Mouse (Mus musculus): Measurements from ENCODE around the gene Snap29. TPM values are rescaled to one million over a fixed set of nuclear protein-coding genes. Genes with fewer than 3 reads are reported as not detected.

Gene Snap29
- polyA plus RNA-seq, 2 experiments, result 4.3 to 4.5 TPM

DNA sequence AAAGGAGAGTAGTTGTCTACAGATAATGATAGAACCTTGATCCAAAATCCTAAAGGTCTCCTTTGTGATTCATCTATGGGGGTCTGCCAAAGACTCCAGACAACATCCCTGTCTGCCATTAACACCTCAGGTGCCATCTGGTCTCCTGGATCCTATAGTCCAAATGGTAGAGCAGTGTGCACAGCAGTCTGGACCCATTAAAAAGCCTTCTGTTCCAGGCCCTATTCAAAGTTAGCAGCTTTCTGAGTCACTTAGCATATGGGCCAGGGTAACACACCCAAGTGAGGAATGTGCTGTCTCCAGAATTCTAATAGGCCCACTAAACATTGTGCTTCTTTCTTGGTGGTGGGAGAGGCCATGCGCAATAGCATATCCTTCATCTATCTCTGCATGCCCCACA is 51.1 kb downstream of the Snap29 start:
- DNase-seq (ENCODE audit: low read depth in 3 of 3, low spot score in 3 of 3) (no peak), ATAC-seq (ENCODE audit: insufficient read depth) (no peak)
- H3K9ac ChIP-seq (replicated peaks), result no peak overlapping the region
- H3K36me3 ChIP-seq (replicated peaks; ENCODE audit: control insufficient read depth, insufficient read depth, low read depth), result peaks cover 12% of the 10 kb centered on the region
- H3K27me3 ChIP-seq (ENCODE audit: control insufficient read depth, insufficient read depth, low read length), result no peaks in the 10 kb centered on the region
- no peak overlapping the region for H3K4me2 ChIP-seq (ENCODE audit: low read depth)
- H3K9me3 ChIP-seq (ENCODE audit: control insufficient read depth, low read length), result no peaks in the 10 kb centered on the region
- TF ChIP-seq CTCF (IDR thresholded peaks at IDR 0.05; ENCODE audit: low read depth), result no peak
- no peak for TF ChIP-seq EP300 (IDR thresholded peaks at IDR 0.05; ENCODE audit: low read depth)
- no peak overlapping the region for H3K27ac ChIP-seq
- H3K4me1 ChIP-seq (replicated peaks; ENCODE audit: control insufficient read depth in 2 of 2, insufficient read depth in 2 of 2, low read length in 1 of 2), result peaks cover 24 to 26% of the 10 kb centered on the region in 2 experiments
- H3K4me3 ChIP-seq (ENCODE audit: insufficient read depth in 1 of 2, low read depth in 2 of 2, low read length in 2 of 2), result no peak overlapping the region
- WGBS (ENCODE audit: insufficient replicate concordance), result 91% methylated on average over 1 of the region's 1 CpGs

- Histone ChIP-seq H3K27ac (no peak overlapping the region), H3K4me2 (ENCODE audit: low read depth) (no peak overlapping the region), H3K9me3 (ENCODE audit: control insufficient read depth, low read length) (no peaks in the 10 kb centered on the region), H3K27me3 (ENCODE audit: control insufficient read depth, insufficient read depth, low read length) (no peaks in the 10 kb centered on the region), H3K4me1 (replicated peaks; ENCODE audit: control insufficient read depth in 2 of 2, insufficient read depth in 2 of 2, low read length in 1 of 2) (peaks cover 22 to 24% of the 10 kb centered on the region in 2 experiments), H3K36me3 (replicated peaks; ENCODE audit: control insufficient read depth, insufficient read depth, low read depth) (peaks cover 7% of the 10 kb centered on the region), H3K4me3 (ENCODE audit: insufficient read depth in 1 of 2, low read depth in 2 of 2, low read length in 2 of 2) (no peak overlapping the region), H3K9ac (replicated peaks) (no peak overlapping the region)
- DNase-seq (ENCODE audit: low read depth in 3 of 3, low spot score in 3 of 3) (peak in 1 of 3 experiments; percentile 35), ATAC-seq (ENCODE audit: insufficient read depth) (0 out of 2 replicates have a peak, but pooled peaks have one; percentile 43)
- TF ChIP-seq CTCF (IDR thresholded peaks at IDR 0.05; ENCODE audit: low read depth), result peak; percentile 71
- no peak for TF ChIP-seq EP300 (IDR thresholded peaks at IDR 0.05; ENCODE audit: low read depth)
- WGBS (ENCODE audit: insufficient replicate concordance), result 61% methylated on average over 4 of the region's 4 CpGs
Observed at GRCm38 (mm10) chr16:17460254-17460653, 54.5 kb downstream of the Snap29 start.

DNA sequence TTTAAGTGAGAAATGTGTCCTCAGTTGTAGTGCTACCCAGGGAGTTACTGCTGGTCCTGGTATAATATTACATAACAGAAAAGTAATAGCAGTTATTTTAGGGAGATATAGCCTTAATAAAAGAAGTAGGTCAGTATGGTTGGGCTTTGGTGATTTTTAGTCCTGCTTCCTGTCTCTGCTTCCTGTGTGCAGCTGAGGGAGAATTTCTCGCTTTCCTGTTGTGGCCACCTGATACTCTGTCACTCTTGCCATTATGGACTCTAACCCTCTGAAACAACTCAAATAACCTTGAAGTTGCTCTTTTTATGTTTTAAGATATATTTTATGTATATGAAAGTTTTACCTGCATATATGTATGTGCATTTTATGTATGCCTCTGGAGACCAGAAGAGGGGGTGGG is 55.8 kb downstream of the Snap29 start:
- 60% methylated on average over 1 of the region's 1 CpGs for WGBS (ENCODE audit: insufficient replicate concordance)
- Histone ChIP-seq H3K27ac (no peak overlapping the region), H3K36me3 (replicated peaks; ENCODE audit: control insufficient read depth, insufficient read depth, low read depth) (peaks cover 5% of the 10 kb centered on the region)

GRCm38 (mm10) chr16:17463184-17463583 is 57.4 kb downstream of the Snap29 start:
- H3K4me2 ChIP-seq (ENCODE audit: low read depth), result no peak overlapping the region
- no peaks in the 10 kb centered on the region for H3K9me3 ChIP-seq (ENCODE audit: control insufficient read depth, low read length)
- DNase-seq (ENCODE audit: low read depth in 3 of 3, low spot score in 3 of 3) (no peak), ATAC-seq (ENCODE audit: insufficient read depth) (no peak)
- no peak overlapping the region for H3K9ac ChIP-seq (replicated peaks)
- no peaks in the 10 kb centered on the region for H3K27me3 ChIP-seq (ENCODE audit: control insufficient read depth, insufficient read depth, low read length)
- TF ChIP-seq CTCF (IDR thresholded peaks at IDR 0.05; ENCODE audit: low read depth) (no peak), EP300 (IDR thresholded peaks at IDR 0.05; ENCODE audit: low read depth) (no peak)
- no peak overlapping the region for H3K27ac ChIP-seq
- peaks cover 19% of the 10 kb centered on the region in 2 experiments for H3K4me1 ChIP-seq (replicated peaks; ENCODE audit: control insufficient read depth in 2 of 2, insufficient read depth in 2 of 2, low read length in 1 of 2)
- H3K36me3 ChIP-seq (replicated peaks; ENCODE audit: control insufficient read depth, insufficient read depth, low read depth), result peaks cover 4% of the 10 kb centered on the region
- WGBS (ENCODE audit: insufficient replicate concordance), result 85% methylated on average over 2 of the region's 2 CpGs
- H3K4me3 ChIP-seq (ENCODE audit: insufficient read depth in 1 of 2, low read depth in 2 of 2, low read length in 2 of 2), result no peak overlapping the region

More for the DNA sequence above, 55.8 kb downstream of the Snap29 start:
- ATAC-seq (ENCODE audit: insufficient read depth) (no peak), DNase-seq (ENCODE audit: low read depth in 3 of 3, low spot score in 3 of 3) (no peak)
- H3K4me1 ChIP-seq (replicated peaks; ENCODE audit: control insufficient read depth in 2 of 2, insufficient read depth in 2 of 2, low read length in 1 of 2), result peaks cover 19 to 20% of the 10 kb centered on the region in 2 experiments
- peak overlapping the region; percentile 3; the same call in 1 of the 2 replicates for H3K4me2 ChIP-seq (ENCODE audit: low read depth)
- no peak overlapping the region for H3K4me3 ChIP-seq (ENCODE audit: insufficient read depth in 1 of 2, low read depth in 2 of 2, low read length in 2 of 2)
- no peaks in the 10 kb centered on the region for H3K9me3 ChIP-seq (ENCODE audit: control insufficient read depth, low read length)
- H3K27me3 ChIP-seq (ENCODE audit: control insufficient read depth, insufficient read depth, low read length), result no peaks in the 10 kb centered on the region
- no peak overlapping the region for H3K9ac ChIP-seq (replicated peaks)
- no peak for TF ChIP-seq EP300 (IDR thresholded peaks at IDR 0.05; ENCODE audit: low read depth)
- TF ChIP-seq CTCF (IDR thresholded peaks at IDR 0.05; ENCODE audit: low read depth), result no peak

DNA sequence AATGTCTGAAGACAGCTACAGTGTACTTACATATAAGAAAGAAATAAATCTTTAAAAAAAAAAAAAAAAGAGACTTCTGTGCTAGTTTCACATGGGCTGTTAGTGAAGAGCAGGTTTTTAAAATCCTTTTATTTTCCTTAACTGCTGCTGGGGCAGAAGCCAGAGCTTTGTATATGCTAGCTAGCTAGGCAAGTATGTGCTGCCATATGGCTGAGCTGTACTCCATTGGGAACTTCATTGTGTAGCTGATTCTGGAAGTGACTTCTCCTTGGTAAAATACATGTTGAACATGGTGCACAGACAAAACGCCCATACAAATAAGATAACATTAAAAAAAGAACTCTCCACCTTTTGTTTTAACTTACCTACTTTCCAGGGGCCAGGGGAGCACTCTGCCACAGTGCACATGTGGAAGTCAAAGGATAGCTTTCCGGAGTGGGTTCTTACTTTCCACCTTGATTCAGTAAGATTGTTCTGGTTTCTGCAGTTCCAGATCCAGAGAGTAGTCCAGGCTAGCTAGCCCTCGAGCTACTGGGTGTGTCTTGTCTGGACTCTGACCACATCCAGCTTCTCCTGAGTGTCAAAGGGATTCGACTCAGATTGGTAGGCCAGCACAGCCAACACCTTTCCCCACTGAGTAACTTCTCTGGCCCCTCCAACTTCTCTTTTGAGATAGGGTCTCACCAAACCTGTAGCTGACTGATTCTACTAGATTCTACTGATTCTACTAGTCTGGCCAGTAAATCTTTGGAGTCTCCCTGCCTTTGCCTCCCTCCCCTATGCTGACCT is 61.3 kb downstream of the Snap29 start:
- no peak overlapping the region for H3K4me3 ChIP-seq (ENCODE audit: insufficient read depth in 1 of 2, low read depth in 2 of 2, low read length in 2 of 2)
- peaks cover 2 to 4% of the 10 kb centered on the region in 2 experiments for H3K4me1 ChIP-seq (replicated peaks; ENCODE audit: control insufficient read depth in 2 of 2, insufficient read depth in 2 of 2, low read length in 1 of 2)
- peaks cover 23% of the 10 kb centered on the region for H3K36me3 ChIP-seq (replicated peaks; ENCODE audit: control insufficient read depth, insufficient read depth, low read depth)
- H3K9ac ChIP-seq (replicated peaks), result no peak overlapping the region
- DNase-seq (ENCODE audit: low read depth in 3 of 3, low spot score in 3 of 3) (no peak), ATAC-seq (ENCODE audit: insufficient read depth) (no peak)
- no peak for TF ChIP-seq EP300 (IDR thresholded peaks at IDR 0.05; ENCODE audit: low read depth)
- no peak for TF ChIP-seq CTCF (IDR thresholded peaks at IDR 0.05; ENCODE audit: low read depth)
- no peaks in the 10 kb centered on the region for H3K27me3 ChIP-seq (ENCODE audit: control insufficient read depth, insufficient read depth, low read length)
- H3K4me2 ChIP-seq (ENCODE audit: low read depth), result no peak overlapping the region
- no peaks in the 10 kb centered on the region for H3K9me3 ChIP-seq (ENCODE audit: control insufficient read depth, low read length)
- H3K27ac ChIP-seq, result no peak overlapping the region
- WGBS (ENCODE audit: insufficient replicate concordance), result 59% methylated on average over 4 of the region's 4 CpGs
